Mouse (Mus musculus) kidney, adult 9 months (tissue): ENCODE results near the gene Calu.
"Not testable (repeated sequence)": the region's sequence is repeated elsewhere in the genome, so short reads cannot be mapped to it uniquely, and the experiment has no call there.

Source experiments
- DNase-seq: peaks from one replicate; pipeline ENCODE4 v3.0.0; 2022

The Calu gene

GRCm38 (mm10) chr6:29347665-29348370 is at the start of gene Calu:
Gene Calu (plus strand): TSS chr6:29348069.
- DNase-seq, result peak; percentile 100

DNA sequence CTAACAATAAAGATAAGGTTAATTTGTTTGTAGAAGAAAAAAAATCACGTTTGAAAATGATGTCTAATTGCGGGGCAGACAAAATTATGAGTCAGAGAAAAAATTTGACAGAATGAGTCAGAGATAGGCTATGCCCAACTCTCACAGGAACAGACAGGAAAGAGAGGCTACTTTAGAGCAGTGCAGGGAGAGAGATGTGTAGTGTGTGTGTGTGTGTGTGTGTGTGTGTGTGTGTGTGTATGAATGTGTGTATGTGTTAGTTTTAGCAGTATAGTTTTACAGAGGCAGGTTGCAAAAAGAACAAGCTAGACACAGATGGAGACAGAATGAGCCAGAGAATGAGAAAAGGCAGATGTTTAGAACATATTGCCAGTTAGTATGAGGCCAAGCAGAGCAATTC is 48.8 kb upstream of the Calu start:
- no peak for DNase-seq

GRCm38 (mm10) chr6:29303251-29303650 is 44.6 kb upstream of the Calu start:
- no peak for DNase-seq

DNA sequence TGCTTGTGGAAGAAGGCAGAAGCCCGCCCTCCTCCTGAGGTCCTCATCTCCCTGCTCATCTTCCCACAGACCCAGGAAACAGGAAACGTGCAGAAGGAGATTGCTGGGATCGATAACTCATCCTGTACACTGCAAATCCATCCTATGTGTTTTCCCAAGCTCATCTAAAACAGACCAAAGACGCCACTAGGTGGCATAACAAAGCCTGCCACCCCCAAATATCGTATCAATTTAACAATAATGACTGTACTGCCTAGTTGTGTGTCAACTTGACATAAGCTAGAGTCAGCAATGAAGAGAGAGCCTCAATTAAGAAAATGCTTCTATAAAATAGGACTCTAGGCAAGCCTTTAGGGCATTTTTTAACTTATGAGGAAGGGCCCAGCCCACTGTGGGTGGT is 44.1 kb upstream of the Calu start:
- no peak for DNase-seq

GRCm38 (mm10) chr6:29305462-29305861 is 42.4 kb upstream of the Calu start:
- DNase-seq, result no peak

DNA sequence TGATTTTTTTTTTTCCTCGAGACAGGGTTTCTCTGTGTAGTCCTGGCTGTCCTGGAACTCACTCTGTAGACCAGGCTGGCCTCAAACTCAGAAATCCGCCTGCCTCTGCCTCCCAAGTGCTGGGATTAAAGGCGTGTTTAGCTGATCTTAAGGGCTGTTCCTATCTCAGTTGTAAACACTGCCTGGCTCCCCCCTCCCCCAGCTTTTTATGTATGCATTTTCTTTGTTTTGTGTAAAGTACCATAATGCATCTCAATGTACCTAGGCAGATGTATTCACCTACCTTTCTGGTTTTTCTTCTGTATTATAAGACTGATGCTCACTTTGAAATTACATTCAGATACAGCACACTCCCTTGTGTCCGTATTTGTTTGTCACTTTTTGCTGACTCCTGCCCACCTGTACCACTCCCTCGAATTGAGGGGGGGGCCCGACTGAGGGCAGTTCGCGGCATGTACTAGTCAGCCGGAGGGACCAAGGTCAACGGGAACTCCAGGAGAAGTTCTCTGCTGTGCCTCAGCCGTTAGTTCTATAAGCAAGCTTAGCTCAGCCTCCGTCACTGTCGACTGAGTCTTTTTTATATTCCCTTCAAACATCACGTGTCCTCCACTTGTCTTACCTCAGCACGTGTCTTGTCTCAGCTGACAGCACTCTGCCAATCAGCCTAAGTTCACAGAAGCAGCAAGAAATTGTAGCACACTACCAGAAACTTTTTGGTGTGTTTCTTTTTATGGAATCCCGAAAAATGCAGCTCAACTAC is 38.8 kb upstream of the Calu start:
- DNase-seq, result no peak

DNA sequence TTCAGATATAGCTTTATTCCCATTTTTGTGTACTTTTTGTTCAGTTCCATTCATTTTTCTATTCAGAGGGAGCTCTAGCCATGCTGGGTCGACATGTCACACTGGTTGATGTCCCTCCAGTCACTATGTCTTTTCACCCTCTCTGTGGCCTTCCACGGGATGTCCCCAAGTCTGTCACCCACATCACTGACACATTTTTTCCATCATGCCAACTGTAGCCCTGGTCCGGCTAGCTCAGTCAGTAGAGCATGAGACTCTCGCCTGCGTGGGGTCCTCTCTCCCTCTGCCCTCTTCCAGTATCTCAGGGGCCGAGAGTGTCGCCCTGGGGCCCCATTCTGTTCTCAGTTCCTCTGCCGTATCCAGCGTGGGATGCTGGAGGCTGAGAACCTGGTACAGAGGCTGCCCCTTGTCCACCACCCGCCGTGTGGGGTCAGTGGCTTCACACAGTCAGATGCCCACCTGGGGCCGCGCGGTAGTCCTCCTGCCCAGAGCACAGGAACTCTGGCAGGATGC is 34.1 kb upstream of the Calu start:
- DNase-seq, result no peak

DNA sequence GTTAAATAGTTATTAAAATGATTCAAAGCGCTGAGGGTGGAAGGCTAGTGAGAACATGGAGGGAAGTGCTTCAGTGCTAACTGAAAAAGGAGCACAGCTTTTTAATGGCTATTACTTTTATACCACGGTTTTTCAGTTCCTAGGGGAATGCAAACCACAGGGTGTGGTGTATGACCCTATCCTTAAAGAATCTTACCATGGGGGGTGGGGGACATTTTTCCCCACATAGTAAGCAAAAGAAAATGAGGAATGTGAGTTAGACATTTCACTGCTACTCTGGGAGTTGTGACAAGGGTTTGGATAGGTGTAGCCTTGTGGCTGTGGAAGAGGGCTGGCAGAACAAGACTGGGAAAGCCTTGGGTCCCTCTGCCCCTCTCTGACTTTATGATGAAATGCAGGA is 30.6 kb upstream of the Calu start:
- DNase-seq, result no peak

GRCm38 (mm10) chr6:29317941-29318340 is 29.9 kb upstream of the Calu start:
- no peak for DNase-seq

DNA sequence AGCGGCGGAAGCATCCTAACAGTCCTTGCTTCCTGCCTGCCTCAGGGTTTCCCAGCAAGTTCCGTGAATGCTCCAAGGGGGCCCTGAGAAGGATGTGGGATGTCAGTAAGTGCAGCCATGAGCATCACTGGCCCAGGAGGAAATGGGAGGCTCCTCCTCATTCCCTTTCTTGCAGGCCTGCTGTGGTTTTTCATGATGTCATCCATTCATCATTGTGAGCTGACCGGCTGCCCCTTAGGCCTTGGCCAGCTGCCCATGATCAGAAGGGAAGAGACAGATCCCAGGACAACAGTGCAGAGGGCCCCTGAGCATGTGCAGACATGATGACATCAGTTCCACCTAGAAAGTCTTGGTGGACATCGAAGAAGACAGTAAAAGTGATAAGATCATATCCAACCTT is 29.0 kb upstream of the Calu start, which contains the start of gene Fam71f1:
Fam71f1 (plus strand) TSS at position 262 of the 400 bp plus-strand sequence.
- peak; percentile 39 for DNase-seq

DNA sequence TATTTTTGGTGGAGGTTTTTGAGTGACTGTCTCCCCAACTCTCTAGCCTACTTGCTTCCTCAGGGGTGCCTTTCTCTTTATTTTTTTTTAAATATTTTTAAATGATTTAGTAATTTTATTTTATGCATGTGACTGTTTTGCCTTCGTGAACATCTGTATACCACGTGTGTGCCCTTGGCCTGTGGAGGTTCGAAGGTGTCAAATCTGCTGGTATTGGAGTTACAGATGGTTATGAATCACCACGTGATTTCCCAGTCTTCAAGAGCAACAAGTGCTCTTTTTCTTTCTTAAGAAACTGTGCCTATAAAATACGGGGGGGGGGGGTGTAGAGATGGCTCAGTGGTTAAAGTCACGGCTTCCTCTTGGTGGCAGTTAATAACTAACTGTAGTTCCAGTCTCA is 26.3 kb upstream of the Calu start:
- no peak for DNase-seq

GRCm38 (mm10) chr6:29322147-29322546 is 25.7 kb upstream of the Calu start:
- no peak for DNase-seq

DNA sequence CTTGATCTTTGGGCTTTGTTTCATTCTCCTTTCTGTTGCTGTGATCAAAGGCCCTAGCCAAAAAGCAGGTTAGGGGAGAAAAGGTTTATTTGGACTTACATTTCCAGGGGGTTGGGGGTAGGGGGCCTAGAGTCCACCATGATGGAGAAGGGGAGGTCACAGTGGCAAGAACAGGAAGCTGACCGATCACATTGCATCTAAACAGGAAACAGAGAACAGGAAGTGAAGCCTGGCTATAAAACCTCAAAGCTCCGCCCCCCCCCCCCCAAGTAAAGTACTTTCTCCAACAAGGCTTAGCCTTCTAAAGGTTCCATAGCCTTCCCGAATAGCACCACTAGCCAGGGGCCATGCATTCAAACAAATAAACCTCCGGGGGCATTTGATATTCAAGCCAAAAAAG is 25.1 kb upstream of the Calu start:
- no peak for DNase-seq

DNA sequence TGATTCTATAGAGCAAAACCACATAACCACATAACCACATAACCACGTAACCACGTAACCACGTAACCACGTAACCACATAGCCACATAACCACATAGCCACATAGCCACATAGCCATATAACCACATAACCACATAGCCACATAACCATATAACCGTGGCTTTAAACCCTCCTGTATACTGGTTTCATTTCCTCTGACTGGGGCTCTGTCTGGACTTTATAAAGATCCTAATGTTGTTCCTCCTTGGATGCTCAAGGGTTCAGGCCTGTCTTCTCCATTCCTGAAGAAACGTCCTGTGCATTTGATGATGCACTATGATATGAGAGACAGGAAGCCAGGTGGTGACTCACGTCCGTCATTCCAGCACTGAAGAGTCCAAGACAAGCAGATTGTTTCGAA is 20.9 kb upstream of the Calu start:
- DNase-seq, result no peak

DNA sequence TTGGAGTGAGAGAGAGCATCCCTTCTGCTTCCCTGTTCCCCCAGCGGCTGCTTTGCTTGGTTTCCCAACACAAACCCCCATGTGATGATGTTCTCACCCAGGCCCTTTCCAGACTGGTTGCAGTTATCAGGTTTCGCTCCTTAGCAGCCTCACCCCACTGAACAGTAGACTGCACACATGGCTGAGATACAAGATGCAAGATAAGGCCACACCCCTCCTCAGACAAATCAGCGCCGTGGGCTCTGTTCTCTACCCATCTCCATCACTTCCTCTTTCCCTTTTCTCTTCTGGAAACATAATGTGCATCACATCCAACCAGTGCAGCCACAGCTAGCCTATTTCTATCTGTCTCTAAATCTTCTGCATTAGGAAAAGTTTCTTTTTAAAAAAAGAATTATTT is 18.4 kb upstream of the Calu start:
- DNase-seq, result no peak

GRCm38 (mm10) chr6:29346512-29346911 is 1.4 kb upstream of the Calu start:
- DNase-seq, result not testable (repeated sequence)

- peak; percentile 13 for DNase-seq
Measured at GRCm38 (mm10) chr6:29347189-29347588, 680 bp upstream of the Calu start.

- no peak for DNase-seq
Measured at GRCm38 (mm10) chr6:29348371-29348724, 479 bp downstream of the Calu start.

- DNase-seq, result no peak
Measured at GRCm38 (mm10) chr6:29351613-29352012, 3.7 kb downstream of the Calu start.

GRCm38 (mm10) chr6:29352816-29353215 is 4.9 kb downstream of the Calu start:
- no peak for DNase-seq

GRCm38 (mm10) chr6:29359386-29359785 is 11.5 kb downstream of the Calu start:
- no peak for DNase-seq

- DNase-seq, result no peak
Measured at GRCm38 (mm10) chr6:29360211-29360610, 12.3 kb downstream of the Calu start.

GRCm38 (mm10) chr6:29362246-29363128 is 14.6 kb downstream of the Calu start:
- DNase-seq, result peak; percentile 13
